ENCODE assay signal across 28 mouse cellular contexts in the genomic region with DNA sequence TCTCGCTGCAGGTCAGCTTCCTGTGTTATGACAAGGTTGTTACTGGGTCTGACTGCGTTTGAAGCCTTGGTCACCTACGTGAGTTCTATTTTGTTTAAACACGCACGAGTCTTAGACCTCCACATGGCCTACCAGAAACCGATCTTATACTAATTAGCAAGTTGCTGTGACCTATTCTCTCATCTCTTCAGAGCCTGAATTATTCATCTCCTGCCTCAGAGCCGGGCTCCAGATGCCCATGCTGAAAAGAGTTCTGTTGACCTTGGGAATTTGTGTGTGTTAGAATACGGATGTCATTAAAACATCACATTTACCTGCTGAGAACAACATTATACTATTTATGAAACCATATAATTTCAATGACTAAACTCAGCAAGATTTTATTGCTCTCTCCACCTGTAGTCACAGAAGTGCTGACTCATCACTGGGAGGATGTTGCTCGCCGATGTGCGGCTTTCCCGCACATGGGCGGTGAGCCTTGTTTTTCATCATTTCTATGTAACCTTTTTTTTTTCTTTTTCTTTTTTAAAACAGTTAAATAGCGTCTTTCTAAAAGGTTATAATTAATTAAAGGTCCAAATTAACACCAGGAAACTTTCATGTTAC.
"Had no signal": no experiment of that assay in that cellular context is flagged by ENCODE, and none has a peak within 500 bp of the region (broad histone marks: within the 10 kb centered on the region; RNA-seq: fewer than 3 reads in every experiment).

No protein-coding gene starts in this region.

- H3K9me3 ChIP-seq: heart, embryonic 10.5 days; hindbrain, embryonic 12.5 days; kidney, embryonic 15.5 days; limb, embryonic 10.5 days; limb, embryonic 12.5 days; liver, embryonic 13.5 days had no signal

- H3K4me1 ChIP-seq: liver, embryonic 13.5 days had no signal

- H3K4me2 ChIP-seq: heart, embryonic 12.5 days; hindbrain, embryonic 12.5 days; hindbrain, embryonic 14.5 days; kidney, embryonic 15.5 days; limb, embryonic 12.5 days; liver, embryonic 11.5 days; liver, embryonic 13.5 days had no signal

- H3K9ac ChIP-seq: heart, embryonic 12.5 days; hindbrain, embryonic 12.5 days; hindbrain, embryonic 14.5 days; kidney, embryonic 15.5 days; limb, embryonic 12.5 days; liver, embryonic 13.5 days had no signal

- H3K27ac ChIP-seq: gastrocnemius, adult 2 months; heart, adult 2 months; heart, embryonic 10.5 days; hindbrain, embryonic 10.5 days; hindbrain, embryonic 12.5 days; hindbrain, embryonic 14.5 days; kidney, embryonic 15.5 days; kidney, postnatal 0 days; left cerebral cortex, adult 2 months; limb, embryonic 10.5 days; limb, embryonic 12.5 days; liver, embryonic 13.5 days had no signal

- H3K27me3 ChIP-seq: heart, embryonic 12.5 days; hindbrain, embryonic 12.5 days; kidney, embryonic 15.5 days; limb, embryonic 12.5 days; liver, embryonic 13.5 days had no signal

- H3K36me3 ChIP-seq: heart, embryonic 10.5 days; heart, embryonic 12.5 days; hindbrain, embryonic 10.5 days; hindbrain, embryonic 12.5 days; kidney, embryonic 15.5 days; limb, embryonic 10.5 days; limb, embryonic 12.5 days; liver, embryonic 13.5 days had no signal

- ATAC-seq: hindbrain, embryonic 16.5 days; inflammation-experienced regulatory T-cells, adult 6 months; intestine, postnatal 0 days had no signal

- DNase-seq: gastrocnemius, adult 2 months; gastrocnemius, postnatal 10 days; gastrocnemius, postnatal 25 days; heart, adult 2 months; heart, postnatal 10 days; heart, postnatal 4 days; kidney, adult 18-20 months; kidney, adult 9 months; kidney, postnatal 14 days; kidney, postnatal 36 days; layer of hippocampus, adult 9-11 months; layer of hippocampus, postnatal 36 days; liver; liver, embryonic 13.5 days had no signal

- H3K4me3 ChIP-seq: gastrocnemius, adult 2 months; heart, adult 2 months; heart, embryonic 10.5 days; heart, embryonic 12.5 days; hindbrain, embryonic 10.5 days; hindbrain, embryonic 12.5 days; kidney, embryonic 15.5 days; left cerebral cortex, adult 2 months; limb, embryonic 10.5 days; limb, embryonic 12.5 days; liver, embryonic 13.5 days had no signal
